Mouse (Mus musculus) lung, postnatal 0 days (tissue): Measurements from ENCODE around the gene Hoxa3. TPM values are rescaled to one million over a fixed set of nuclear protein-coding genes. Genes with fewer than 3 reads are reported as not detected.

Source experiments
- ATAC-seq: fragments of 200-750 bp; cut with Nextera tagmentation; 2 replicates; pipeline ENCODE4 v1.8.0; 2017; ENCODE audit warnings: moderate library complexity
- DNase-seq: peaks from one replicate; pipeline ENCODE4 v3.0.0-alpha.2; 2016; ENCODE audit warnings: low spot score
- H3K27ac ChIP-seq: fragments of 300-500 bp; sonication (generic); 2 replicates; pipeline ENCODE4 v1.5.1; 2014; ENCODE audit warnings: antibody characterized with exemption, mild to moderate bottlenecking, low read length, mixed read lengths
- H3K27me3 ChIP-seq: fragments of 300-500 bp; sonication (generic); replicated peaks from 2 replicates; pipeline ENCODE4 v1.6.1; 2014; ENCODE audit warnings: low read length, mixed read lengths; ENCODE audit not compliant: insufficient read depth
- H3K36me3 ChIP-seq: fragments of 300-500 bp; sonication (generic); 2 replicates; pipeline ENCODE4 v1.6.1; 2014; ENCODE audit warnings: low read length, mixed read lengths; ENCODE audit not compliant: insufficient read depth
- H3K4me1 ChIP-seq: fragments of 300-500 bp; sonication (generic); 2 replicates; pipeline ENCODE4 v1.6.1; 2014; ENCODE audit warnings: antibody characterized with exemption, low read depth, low read length, mixed read lengths; ENCODE audit not compliant: insufficient read depth
- H3K4me2 ChIP-seq: fragments of 300-500 bp; sonication (generic); replicated peaks from 2 replicates; pipeline ENCODE4 v1.6.1; 2014; ENCODE audit warnings: low read depth, mild to moderate bottlenecking, low read length, moderate library complexity, mixed read lengths
- H3K4me3 ChIP-seq: fragments of 300-500 bp; sonication (generic); 2 replicates; pipeline ENCODE4 v1.5.1; 2014; ENCODE audit warnings: low read depth, low read length
- H3K9ac ChIP-seq: fragments of 300-500 bp; sonication (generic); replicated peaks from 2 replicates; pipeline ENCODE4 v1.6.1; 2014; ENCODE audit warnings: low read depth, mild to moderate bottlenecking
- H3K9me3 ChIP-seq: fragments of 300-500 bp; sonication (generic); 2 replicates; pipeline ENCODE4 v1.6.1; 2016; ENCODE audit warnings: low read length, mixed read lengths
- CTCF ChIP-seq: IDR thresholded peaks from 2 replicates; pipeline ENCODE4 v1.5.1; 2016; ENCODE audit warnings: antibody characterized with exemption, mild to moderate bottlenecking
- EP300 ChIP-seq: IDR thresholded peaks from 2 replicates; pipeline ENCODE4 v1.6.1; 2016; ENCODE audit warnings: antibody characterized with exemption, mild to moderate bottlenecking, control low read depth
- WGBS: fragments of 180-500 bp; shearing (Covaris S2); extraction: QIAGEN DNeasy Blood & Tissue Kit; methylation state at CpG from one replicate; pipeline ENCODE4 v1.1.7; 2014; 5-methylcytosine and 5-hydroxymethylcytosine counted together
- polyA plus RNA-seq: library from polyadenylated mRNA; unstranded; fragments of >200 nt; fragmentation: Nextera tagmentation; extraction: Ambion mirVana; gene quantifications from 2 replicates; pipeline ENCODE4 v1.2.1, GENCODE M21; 2015

Hoxa3 gene
- polyA plus RNA-seq, 1 experiment from 2014 or later: 4.3 TPM

GRCm38 (mm10) chr6:52173648-52174047 lies 39.5 kb downstream of the Hoxa3 start:
- peaks cover 7% of the 10 kb centered on the region; the same call in 1 of the 2 replicates for H3K4me1 ChIP-seq
- DNase-seq (peak; percentile 19), ATAC-seq (no peak)
- H3K9ac ChIP-seq: no peak overlapping the region
- H3K9me3 ChIP-seq: no peaks in the 10 kb centered on the region
- no peaks in the 10 kb centered on the region for H3K36me3 ChIP-seq
- peaks cover 5% of the 10 kb centered on the region; the same call in 1 of the 2 replicates for H3K27me3 ChIP-seq
- TF ChIP-seq CTCF (no peak), EP300 (no peak)
- peak overlapping the region; percentile 80; the same call in 1 of the 2 replicates for H3K27ac ChIP-seq
- 5% methylated on average over 4 of the region's 4 CpGs for WGBS
- H3K4me2 ChIP-seq: peak overlapping the region; percentile 57
- H3K4me3 ChIP-seq: peak overlapping the region; percentile 31; the same call in 1 of the 2 replicates

GRCm38 (mm10) chr6:52172501-52172900 lies 40.6 kb downstream of the Hoxa3 start:
- H3K9me3 ChIP-seq: no peaks in the 10 kb centered on the region
- H3K36me3 ChIP-seq: no peaks in the 10 kb centered on the region
- H3K9ac ChIP-seq: 0 out of 2 replicates have a peak overlapping the region, but pooled peaks have one; percentile 6
- H3K4me3 ChIP-seq: peak overlapping the region; percentile 31
- TF ChIP-seq EP300 (no peak), CTCF (no peak)
- DNase-seq (peak; percentile 94), ATAC-seq (peak; percentile 74)
- peaks cover 10% of the 10 kb centered on the region; the same call in 1 of the 2 replicates for H3K4me1 ChIP-seq
- H3K27me3 ChIP-seq: peaks cover 5% of the 10 kb centered on the region; the same call in 1 of the 2 replicates
- whole genome bisulfite sequencing: 4% methylated on average over 34 of the region's 35 CpGs
- peak overlapping the region; percentile 90 for H3K27ac ChIP-seq
- peak overlapping the region; percentile 57 for H3K4me2 ChIP-seq

GRCm38 (mm10) chr6:52171938-52172337 lies 41.2 kb downstream of the Hoxa3 start:
- H3K4me3 ChIP-seq: peak overlapping the region; percentile 31; the same call in 1 of the 2 replicates
- peak overlapping the region; percentile 90 for H3K27ac ChIP-seq
- TF ChIP-seq CTCF: no peak
- no peak for TF ChIP-seq EP300
- DNase-seq (peak; percentile 18), ATAC-seq (no peak)
- H3K27me3 ChIP-seq: peaks cover 5% of the 10 kb centered on the region; the same call in 1 of the 2 replicates
- no peak overlapping the region for H3K9ac ChIP-seq
- WGBS: 23% methylated on average over 6 of the region's 7 CpGs
- peak overlapping the region; percentile 57 for H3K4me2 ChIP-seq
- H3K4me1 ChIP-seq: peaks cover 10% of the 10 kb centered on the region; the same call in 1 of the 2 replicates
- H3K36me3 ChIP-seq: no peaks in the 10 kb centered on the region
- H3K9me3 ChIP-seq: no peaks in the 10 kb centered on the region

GRCm38 (mm10) chr6:52171331-52171730 lies 41.8 kb downstream of the Hoxa3 start:
- Histone ChIP-seq H3K4me3 (no peak overlapping the region), H3K27ac (peak overlapping the region; percentile 90), H3K27me3 (peaks cover 5% of the 10 kb centered on the region; the same call in 1 of the 2 replicates), H3K4me2 (no peak overlapping the region), H3K9me3 (no peaks in the 10 kb centered on the region), H3K4me1 (peaks cover 10% of the 10 kb centered on the region; the same call in 1 of the 2 replicates), H3K36me3 (no peaks in the 10 kb centered on the region), H3K9ac (no peak overlapping the region)
- 13% methylated on average over 4 of the region's 4 CpGs for WGBS
- DNase-seq (no peak), ATAC-seq (no peak)
- TF ChIP-seq EP300 (no peak), CTCF (no peak)

- Histone ChIP-seq H3K4me1 (peaks cover 10% of the 10 kb centered on the region; the same call in 1 of the 2 replicates), H3K27ac (peak overlapping the region; percentile 90), H3K9me3 (no peaks in the 10 kb centered on the region), H3K9ac (0 out of 2 replicates have a peak overlapping the region, but pooled peaks have one; percentile 34), H3K36me3 (no peaks in the 10 kb centered on the region), H3K4me2 (peak overlapping the region; percentile 70), H3K4me3 (peak overlapping the region; percentile 21; the same call in 1 of the 2 replicates), H3K27me3 (peaks cover 5% of the 10 kb centered on the region; the same call in 1 of the 2 replicates)
- TF ChIP-seq CTCF (no peak), EP300 (no peak)
- ATAC-seq: no peak
- 14% methylated on average over 5 of the region's 5 CpGs for WGBS
- DNase-seq: no peak
Observed at GRCm38 (mm10) chr6:52170898-52171223, 42.3 kb downstream of the Hoxa3 start.

GRCm38 (mm10) chr6:52170166-52170897 lies 42.8 kb downstream of the Hoxa3 start:
- no peak for TF ChIP-seq EP300
- TF ChIP-seq CTCF: no peak
- Histone ChIP-seq H3K4me3 (peak overlapping the region; percentile 21; the same call in 1 of the 2 replicates), H3K4me2 (peak overlapping the region; percentile 70), H3K9me3 (no peaks in the 10 kb centered on the region), H3K9ac (peak overlapping the region; percentile 34; the same call in 1 of the 2 replicates), H3K27me3 (peaks cover 5% of the 10 kb centered on the region; the same call in 1 of the 2 replicates), H3K4me1 (peaks cover 10% of the 10 kb centered on the region; the same call in 1 of the 2 replicates), H3K27ac (peak overlapping the region; percentile 90), H3K36me3 (no peaks in the 10 kb centered on the region)
- DNase-seq: peak; percentile 79
- 6% methylated on average over 40 of the region's 40 CpGs for WGBS
- ATAC-seq: peak; percentile 64
